Comparison of ENCODE assay signal across 19 mouse cellular contexts in genomic region chr3:95328803-95329404, GRCm38 (mm10).
"Had no signal": no experiment of that assay in that cellular context is flagged by ENCODE, and none has a peak within 500 bp of the region (broad histone marks: within the 10 kb centered on the region; RNA-seq: fewer than 3 reads in every experiment).

No protein-coding gene starts in this region.

- H3K9me3 ChIP-seq: limb, embryonic 10.5 days; limb, embryonic 13.5 days; midbrain, embryonic 12.5 days; midbrain, embryonic 15.5 days; neural tube, embryonic 12.5 days; neural tube, embryonic 15.5 days had no signal

- H3K27me3 ChIP-seq: limb, embryonic 13.5 days; midbrain, embryonic 12.5 days; midbrain, embryonic 15.5 days; neural tube, embryonic 12.5 days; neural tube, embryonic 15.5 days had no signal

- H3K4me2 ChIP-seq: limb, embryonic 13.5 days; lung, embryonic 14.5 days; midbrain, embryonic 12.5 days; midbrain, embryonic 15.5 days; neural tube, embryonic 12.5 days; neural tube, embryonic 15.5 days had no signal

- DNase-seq: kidney, adult 9 months; kidney, postnatal 14 days; kidney, postnatal 4 days; liver; liver, postnatal 0 days; lung, embryonic 14.5 days; retina, postnatal 1 day; right cerebral cortex, postnatal 25 days; thymus, adult 18-20 months; thymus, postnatal 36 days had no signal

- ATAC-seq: liver, postnatal 0 days; lung, postnatal 0 days; midbrain, embryonic 15.5 days had no signal

- H3K4me1 ChIP-seq: limb, embryonic 10.5 days; limb, embryonic 13.5 days; midbrain, embryonic 12.5 days; midbrain, embryonic 15.5 days; neural tube, embryonic 12.5 days; neural tube, embryonic 15.5 days had no signal

- H3K27ac ChIP-seq: limb, embryonic 10.5 days; limb, embryonic 13.5 days; liver, embryonic 14.5 days; macrophage; midbrain, embryonic 12.5 days; midbrain, embryonic 15.5 days; neural tube, embryonic 12.5 days; neural tube, embryonic 15.5 days had no signal

- H3K9ac ChIP-seq: limb, embryonic 13.5 days; liver, embryonic 14.5 days; liver, postnatal 0 days; lung, embryonic 14.5 days; midbrain, embryonic 12.5 days; midbrain, embryonic 15.5 days; neural tube, embryonic 12.5 days; neural tube, embryonic 15.5 days had no signal

- H3K4me3 ChIP-seq: limb, embryonic 10.5 days; limb, embryonic 13.5 days; midbrain, embryonic 12.5 days; midbrain, embryonic 15.5 days; neural tube, embryonic 12.5 days; neural tube, embryonic 15.5 days had no signal
